Mouse (Mus musculus) stomach, embryonic 16.5 days (tissue): ENCODE measurements around the gene Fxr1. TPM values are rescaled to one million over a fixed set of nuclear protein-coding genes. Genes with fewer than 3 reads are reported as not detected.

ENCODE experiments used
- ATAC-seq: fragments of 200-750 bp; cut with Nextera tagmentation; 2 replicates; pipeline ENCODE4 v1.8.0; 2017; ENCODE audit warnings: moderate number of reproducible peaks, moderate TSS enrichment; ENCODE audit not compliant: insufficient read depth, low FRiP score
- H3K27ac ChIP-seq: fragments of 300-500 bp; sonication (generic); 2 replicates; pipeline ENCODE4 v1.5.1; 2014; ENCODE audit warnings: low read length
- H3K27me3 ChIP-seq: fragments of 300-500 bp; sonication (generic); 2 replicates; pipeline ENCODE4 v1.6.1; 2014; ENCODE audit warnings: low read length, control low read depth, mixed read lengths; ENCODE audit not compliant: control insufficient read depth, insufficient read depth
- H3K36me3 ChIP-seq: fragments of 300-500 bp; sonication (generic); 2 replicates; pipeline ENCODE4 v1.6.1; 2014; ENCODE audit warnings: low read length; ENCODE audit not compliant: control insufficient read depth, insufficient read depth
- H3K4me1 ChIP-seq: fragments of 300-500 bp; sonication (generic); 2 replicates; pipeline ENCODE4 v1.6.1; 2014; ENCODE audit warnings: low read length, control low read depth, mixed read lengths; ENCODE audit not compliant: control insufficient read depth, insufficient read depth
- H3K4me2 ChIP-seq: fragments of 300-500 bp; sonication (generic); 2 replicates; pipeline ENCODE4 v1.6.1; 2014; ENCODE audit warnings: low read depth, low read length, mixed read lengths
- H3K4me3 ChIP-seq: fragments of 300-500 bp; sonication (generic); replicated peaks from 2 replicates; pipeline ENCODE4 v1.5.1; 2014; ENCODE audit warnings: mild to moderate bottlenecking, low read length
- H3K9ac ChIP-seq: fragments of 300-500 bp; sonication (generic); 2 replicates; pipeline ENCODE4 v1.6.1; 2014; ENCODE audit warnings: low read length
- H3K9me3 ChIP-seq: fragments of 300-500 bp; sonication (generic); replicated peaks from 2 replicates; pipeline ENCODE4 v1.6.1; 2016; ENCODE audit warnings: low read length, control low read depth; ENCODE audit not compliant: control insufficient read depth
- WGBS: fragments of 180-500 bp; shearing (Covaris S2); extraction: QIAGEN DNeasy Blood & Tissue Kit; methylation state at CpG from one replicate; pipeline ENCODE4 v1.1.7; 2014; 5-methylcytosine and 5-hydroxymethylcytosine counted together
- polyA plus RNA-seq: library from polyadenylated mRNA; unstranded; fragments of >200 nt; fragmentation: Nextera tagmentation; extraction: Ambion mirVana; gene quantifications from 2 replicates; pipeline ENCODE4 v1.2.1, GENCODE M21; 2015

The Fxr1 gene
- polyA plus RNA-seq, 1 experiment from 2014 or later, result 48.5 TPM

GRCm38 (mm10) chr3:34081929-34082328, 62.2 kb downstream of the Fxr1 start:
- Histone ChIP-seq H3K36me3 (0 out of 2 replicates have a peak, but pooled peaks cover 3% of the 10 kb centered on the region), H3K27me3 (no peaks in the 10 kb centered on the region), H3K4me2 (peak overlapping the region; percentile 74), H3K9ac (no peak overlapping the region), H3K9me3 (no peaks in the 10 kb centered on the region), H3K27ac (no peak overlapping the region), H3K4me3 (peak overlapping the region; percentile 82), H3K4me1 (peaks cover 13% of the 10 kb centered on the region)
- no peak for ATAC-seq
- 81% methylated on average over 3 of the region's 3 CpGs for WGBS

DNA sequence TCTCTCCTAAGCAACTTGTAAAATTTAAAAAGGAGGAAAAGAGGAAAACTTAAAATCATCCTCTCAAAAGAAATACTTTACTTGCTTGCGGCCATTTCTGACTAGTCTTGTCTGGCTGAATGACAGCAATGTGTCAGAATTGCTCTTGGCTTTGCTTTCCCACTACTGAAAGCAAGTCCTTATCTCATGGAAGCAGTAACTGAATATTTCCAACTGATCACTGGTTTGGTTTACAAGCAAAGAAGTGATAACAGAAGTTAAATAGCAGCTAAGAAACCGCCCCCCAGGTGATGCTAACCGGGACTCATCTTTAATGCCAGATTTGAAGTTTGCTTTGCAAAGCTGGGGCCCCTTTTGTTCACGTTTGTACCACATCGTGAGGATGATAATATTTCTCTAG, 63.9 kb downstream of the Fxr1 start:
- Histone ChIP-seq H3K4me2 (no peak overlapping the region), H3K9ac (no peak overlapping the region), H3K27me3 (no peaks in the 10 kb centered on the region), H3K27ac (no peak overlapping the region), H3K4me1 (peaks cover 13% of the 10 kb centered on the region), H3K4me3 (no peak overlapping the region), H3K36me3 (no peaks in the 10 kb centered on the region), H3K9me3 (no peaks in the 10 kb centered on the region)
- 67% methylated on average over 5 of the region's 5 CpGs for WGBS
- no peak for ATAC-seq

DNA sequence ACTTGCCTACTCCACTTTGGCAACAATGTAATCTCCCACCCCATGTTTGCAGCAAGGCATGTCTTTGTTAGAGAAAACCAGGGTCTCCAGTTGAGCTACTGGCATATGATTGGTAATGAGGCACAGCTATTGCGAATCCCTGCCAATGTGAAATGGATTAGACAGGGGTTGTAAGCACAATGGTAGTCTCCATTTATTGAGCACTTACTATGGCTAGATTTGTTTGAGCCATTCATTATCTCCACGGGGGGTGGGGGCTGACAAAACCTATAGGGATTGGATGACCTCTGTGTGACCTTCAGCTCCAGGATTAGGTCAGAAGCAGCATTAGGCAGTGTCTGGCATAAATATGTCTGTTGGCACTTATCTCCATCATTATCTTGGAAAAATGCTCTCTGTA, 83.1 kb downstream of the Fxr1 start:
- 74% methylated on average over 2 of the region's 2 CpGs for WGBS
- Histone ChIP-seq H3K9me3 (no peaks in the 10 kb centered on the region), H3K4me2 (no peak overlapping the region), H3K27me3 (no peaks in the 10 kb centered on the region), H3K9ac (no peak overlapping the region), H3K27ac (no peak overlapping the region), H3K36me3 (no peaks in the 10 kb centered on the region), H3K4me1 (no peaks in the 10 kb centered on the region), H3K4me3 (no peak overlapping the region)
- no peak for ATAC-seq

DNA sequence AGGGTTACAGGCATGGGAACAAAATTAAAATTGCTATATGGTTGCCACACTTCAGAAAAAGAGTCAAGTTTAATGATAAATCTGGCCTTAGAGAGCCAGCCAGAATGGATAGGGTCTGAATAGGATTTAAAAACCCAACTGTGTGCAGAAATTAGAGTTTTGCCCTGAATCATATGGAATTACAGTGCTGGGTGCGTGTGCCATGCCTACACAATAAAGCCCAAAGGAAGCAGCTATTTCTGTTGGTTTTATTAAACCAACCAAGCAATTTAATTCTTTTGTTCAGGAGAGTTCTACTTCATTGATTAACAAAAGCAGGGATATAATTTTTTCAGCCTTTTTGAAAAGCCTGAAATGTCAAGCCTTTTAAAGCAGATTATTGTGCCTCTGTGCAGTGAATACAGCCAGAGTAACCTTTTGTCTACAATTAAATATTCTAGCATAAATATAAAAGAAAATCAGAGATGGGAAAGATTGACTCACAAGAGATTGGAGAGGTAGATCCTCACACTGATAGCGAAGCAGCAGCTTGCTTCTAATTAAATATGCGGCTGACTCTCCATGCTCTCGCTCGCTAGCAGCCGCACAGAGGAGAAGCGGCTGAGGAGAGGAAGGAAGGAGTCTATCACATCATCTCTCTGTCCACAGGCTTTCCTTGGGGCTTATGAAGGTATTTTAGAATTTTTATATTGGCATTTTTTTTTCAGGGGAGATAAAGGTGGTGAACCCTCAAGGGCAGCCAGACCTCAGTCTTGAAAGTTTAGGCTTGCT, 84.3 kb downstream of the Fxr1 start:
- Histone ChIP-seq H3K36me3 (no peaks in the 10 kb centered on the region), H3K4me3 (no peak overlapping the region), H3K27ac (no peak overlapping the region), H3K4me2 (no peak overlapping the region), H3K4me1 (no peaks in the 10 kb centered on the region), H3K9me3 (no peaks in the 10 kb centered on the region), H3K27me3 (no peaks in the 10 kb centered on the region), H3K9ac (no peak overlapping the region)
- 49% methylated on average over 7 of the region's 7 CpGs for WGBS
- ATAC-seq, result no peak

- ATAC-seq, result no peak
- Histone ChIP-seq H3K9me3 (no peaks in the 10 kb centered on the region), H3K27me3 (no peaks in the 10 kb centered on the region), H3K4me1 (no peaks in the 10 kb centered on the region), H3K4me2 (no peak overlapping the region), H3K9ac (no peak overlapping the region), H3K27ac (no peak overlapping the region), H3K4me3 (no peak overlapping the region), H3K36me3 (no peaks in the 10 kb centered on the region)
- 15% methylated on average over 9 of the region's 9 CpGs for WGBS
Observed at GRCm38 (mm10) chr3:34106421-34106820, 86.7 kb downstream of the Fxr1 start.

GRCm38 (mm10) chr3:34107631-34108030, 87.9 kb downstream of the Fxr1 start:
- Histone ChIP-seq H3K9ac (no peak overlapping the region), H3K4me3 (no peak overlapping the region), H3K9me3 (no peaks in the 10 kb centered on the region), H3K4me2 (no peak overlapping the region), H3K27ac (no peak overlapping the region), H3K27me3 (no peaks in the 10 kb centered on the region), H3K4me1 (no peaks in the 10 kb centered on the region), H3K36me3 (no peaks in the 10 kb centered on the region)
- no peak for ATAC-seq
- WGBS, result 68% methylated on average over 3 of the region's 3 CpGs

GRCm38 (mm10) chr3:34111941-34112685, 92.4 kb downstream of the Fxr1 start:
- ATAC-seq, result no peak
- Histone ChIP-seq H3K4me2 (no peak overlapping the region), H3K36me3 (no peaks in the 10 kb centered on the region), H3K4me1 (no peaks in the 10 kb centered on the region), H3K4me3 (no peak overlapping the region), H3K9me3 (no peaks in the 10 kb centered on the region), H3K27ac (no peak overlapping the region), H3K27me3 (no peaks in the 10 kb centered on the region), H3K9ac (no peak overlapping the region)
- 67% methylated on average over 11 of the region's 11 CpGs for WGBS

DNA sequence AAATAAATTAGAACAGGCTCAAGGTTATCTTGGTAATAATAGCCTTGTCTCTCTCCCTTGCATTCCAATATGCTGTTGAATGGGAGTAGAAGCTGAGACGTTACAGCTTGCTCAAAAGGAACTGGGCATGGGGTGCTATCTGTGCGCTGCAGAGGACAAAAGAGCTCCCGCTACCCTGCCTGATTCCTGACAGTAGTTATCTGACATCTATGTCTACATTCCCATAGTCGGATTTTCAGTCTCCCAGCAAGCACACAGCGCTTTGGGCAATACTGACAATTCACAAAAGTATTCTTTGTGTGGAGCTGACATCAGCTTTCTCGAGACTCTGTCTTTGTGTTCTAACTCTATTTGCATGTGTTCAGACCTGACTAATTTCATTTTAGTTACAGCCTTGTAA, 96.1 kb downstream of the Fxr1 start:
- ATAC-seq, result no peak
- 54% methylated on average over 6 of the region's 6 CpGs for WGBS
- no peaks in the 10 kb centered on the region for H3K9me3 ChIP-seq
- no peak overlapping the region for H3K9ac ChIP-seq
- H3K4me3 ChIP-seq, result no peak overlapping the region
- H3K36me3 ChIP-seq, result no peaks in the 10 kb centered on the region
- H3K27me3 ChIP-seq, result no peaks in the 10 kb centered on the region
- no peaks in the 10 kb centered on the region for H3K4me1 ChIP-seq
- no peak overlapping the region for H3K27ac ChIP-seq
- no peak overlapping the region for H3K4me2 ChIP-seq

DNA sequence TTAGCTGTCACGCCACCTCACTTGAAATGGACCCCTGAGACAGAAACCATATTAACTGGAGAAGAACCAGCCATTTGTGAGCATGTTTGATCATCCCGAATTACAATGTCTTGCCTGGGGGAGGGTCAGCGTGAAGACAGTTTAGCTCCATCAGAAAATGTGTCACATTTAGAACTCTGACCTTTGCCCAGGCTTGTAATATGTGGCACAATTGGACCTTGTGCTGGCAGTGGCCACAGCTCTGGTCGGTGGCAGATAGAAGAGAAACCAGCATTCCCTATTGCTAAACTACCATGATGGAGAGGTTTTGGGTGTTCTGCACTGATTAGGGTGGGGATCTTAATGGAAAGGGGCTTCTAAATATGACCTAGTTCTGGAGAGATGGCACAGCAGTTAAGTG, 100.1 kb downstream of the Fxr1 start:
- no peaks in the 10 kb centered on the region for H3K9me3 ChIP-seq
- H3K4me2 ChIP-seq, result no peak overlapping the region
- no peaks in the 10 kb centered on the region for H3K36me3 ChIP-seq
- H3K9ac ChIP-seq, result no peak overlapping the region
- whole genome bisulfite sequencing, result 73% methylated on average over 4 of the region's 4 CpGs
- H3K4me3 ChIP-seq, result no peak overlapping the region
- H3K4me1 ChIP-seq, result no peaks in the 10 kb centered on the region
- no peaks in the 10 kb centered on the region for H3K27me3 ChIP-seq
- no peak overlapping the region for H3K27ac ChIP-seq
- ATAC-seq, result no peak
